Mouse (Mus musculus) forebrain, embryonic 10.5 days (tissue): Measurements from ENCODE around the gene Slc1a1. TPM values are rescaled to one million over a fixed set of nuclear protein-coding genes. Genes with fewer than 3 reads are reported as not detected.

Experiments
- DNase-seq: peaks from one replicate; pipeline ENCODE4 v3.0.0-alpha.2; 2017; ENCODE audit warnings: low spot score; ENCODE audit errors: extremely low spot score
- H3K27ac ChIP-seq: fragments of 300-500 bp; sonication (generic); 2 replicates; pipeline ENCODE4 v1.5.1; 2016; ENCODE audit warnings: mild to moderate bottlenecking
- H3K27me3 ChIP-seq: fragments of 300-500 bp; sonication (generic); 2 replicates; pipeline ENCODE4 v1.6.1; 2016; ENCODE audit warnings: mild to moderate bottlenecking; ENCODE audit not compliant: poor library complexity, severe bottlenecking
- H3K36me3 ChIP-seq: fragments of 300-500 bp; sonication (generic); replicated peaks from 2 replicates; pipeline ENCODE4 v1.6.1; 2016; ENCODE audit warnings: mild to moderate bottlenecking, moderate library complexity
- H3K4me1 ChIP-seq: fragments of 300-500 bp; sonication (generic); 2 replicates; pipeline ENCODE4 v1.6.1; 2016
- H3K4me3 ChIP-seq: fragments of 300-500 bp; sonication (generic); 2 replicates; pipeline ENCODE4 v1.5.1; 2016; ENCODE audit warnings: mild to moderate bottlenecking, moderate library complexity
- H3K9me3 ChIP-seq: fragments of 300-500 bp; sonication (generic); 2 replicates; pipeline ENCODE4 v1.6.1; 2016; ENCODE audit warnings: mild to moderate bottlenecking, moderate library complexity
- WGBS: fragments of 180-500 bp; shearing (Covaris S2); methylation state at CpG from one replicate; pipeline ENCODE4 v1.1.7; 2016; 5-methylcytosine and 5-hydroxymethylcytosine counted together
- polyA plus RNA-seq: library from polyadenylated mRNA; unstranded; fragments of >200 nt; fragmentation: Nextera tagmentation; extraction: Ambion mirVana; gene quantifications from 2 replicates; pipeline ENCODE4 v1.2.1, GENCODE M21; 2016

Gene Slc1a1
- polyA plus RNA-seq, 1 experiment from 2014 or later: 0.52 TPM

DNA sequence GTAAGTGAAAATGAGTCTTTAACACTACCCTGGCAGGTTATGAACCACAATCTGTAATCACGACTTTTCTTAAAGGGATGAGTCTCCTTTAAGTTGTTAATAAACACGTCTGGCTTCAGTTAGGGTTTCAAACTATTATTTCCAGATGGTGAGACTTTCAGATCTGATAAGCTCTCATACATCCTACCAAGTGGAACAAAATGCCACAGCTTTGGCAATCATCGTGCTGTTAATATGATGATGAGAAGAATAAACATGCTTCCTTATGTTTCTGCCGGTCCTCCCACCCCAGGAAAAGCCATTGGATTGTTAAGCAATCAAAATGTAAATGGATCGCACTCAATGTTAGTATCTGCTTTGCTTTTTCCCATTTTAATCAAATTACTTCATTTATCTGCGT, 30.1 kb downstream of the Slc1a1 start:
- H3K9me3 ChIP-seq: no peaks in the 10 kb centered on the region
- WGBS: 71% methylated on average over 6 of the region's 6 CpGs
- no peak overlapping the region for H3K4me3 ChIP-seq
- no peak for DNase-seq
- H3K27me3 ChIP-seq: no peaks in the 10 kb centered on the region
- no peaks in the 10 kb centered on the region for H3K36me3 ChIP-seq
- no peaks in the 10 kb centered on the region for H3K4me1 ChIP-seq
- H3K27ac ChIP-seq: no peak overlapping the region

DNA sequence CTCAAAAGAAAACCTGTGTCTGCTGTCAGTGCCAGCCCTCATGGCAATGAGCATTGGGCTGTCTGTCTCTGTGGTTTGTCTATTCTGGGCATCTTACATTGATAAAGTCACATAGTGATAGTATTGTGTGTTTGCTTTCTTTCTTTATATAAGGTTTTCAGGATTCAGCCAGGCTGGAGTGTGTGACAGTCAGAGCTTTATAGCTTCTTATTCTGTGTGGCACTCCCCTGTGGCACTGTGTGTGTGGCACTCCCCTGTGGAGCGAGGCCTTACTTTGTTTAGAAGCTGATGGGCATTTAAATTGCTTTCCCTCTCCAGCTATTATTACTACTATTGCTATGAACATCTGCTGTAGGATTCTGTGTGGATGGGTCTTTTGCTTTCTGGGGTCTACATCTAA, 30.7 kb downstream of the Slc1a1 start:
- H3K27me3 ChIP-seq: no peaks in the 10 kb centered on the region
- H3K4me3 ChIP-seq: no peak overlapping the region
- no peak for DNase-seq
- 78% methylated on average over 1 of the region's 1 CpGs for WGBS
- H3K36me3 ChIP-seq: no peaks in the 10 kb centered on the region
- no peaks in the 10 kb centered on the region for H3K4me1 ChIP-seq
- no peak overlapping the region for H3K27ac ChIP-seq
- H3K9me3 ChIP-seq: no peaks in the 10 kb centered on the region

DNA sequence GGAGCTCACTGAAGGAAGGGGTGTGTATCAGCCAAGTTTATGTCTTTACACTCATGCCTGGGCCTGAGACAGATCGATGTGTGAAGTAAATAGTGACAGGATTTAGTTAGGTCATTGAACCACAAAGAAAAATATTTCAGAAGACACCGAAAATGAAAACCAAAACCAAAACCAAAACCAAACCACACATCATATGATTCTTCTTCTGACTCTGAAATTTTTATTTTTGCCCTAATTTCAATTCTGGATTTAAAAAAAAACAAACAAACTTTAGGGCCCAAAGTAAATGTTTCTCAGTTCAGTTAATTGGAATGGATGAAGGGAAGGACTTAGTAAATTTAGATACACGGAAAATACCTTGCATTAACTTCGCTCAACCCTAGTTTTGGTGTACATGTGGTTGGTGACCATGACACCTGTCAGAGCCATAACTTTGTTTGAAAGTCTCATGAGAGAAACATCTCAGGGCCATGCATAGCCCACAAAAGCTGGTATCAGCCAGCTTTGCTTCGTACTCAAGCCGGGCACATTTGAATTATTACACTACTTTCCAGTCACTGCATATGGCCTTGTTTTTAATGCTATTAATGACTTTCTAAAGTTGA, 34.5 kb downstream of the Slc1a1 start:
- 92% methylated on average over 6 of the region's 6 CpGs for WGBS
- DNase-seq: no peak
- Histone ChIP-seq H3K4me3 (no peak overlapping the region), H3K36me3 (no peaks in the 10 kb centered on the region), H3K27me3 (no peaks in the 10 kb centered on the region), H3K27ac (no peak overlapping the region), H3K4me1 (no peaks in the 10 kb centered on the region), H3K9me3 (no peaks in the 10 kb centered on the region)

DNA sequence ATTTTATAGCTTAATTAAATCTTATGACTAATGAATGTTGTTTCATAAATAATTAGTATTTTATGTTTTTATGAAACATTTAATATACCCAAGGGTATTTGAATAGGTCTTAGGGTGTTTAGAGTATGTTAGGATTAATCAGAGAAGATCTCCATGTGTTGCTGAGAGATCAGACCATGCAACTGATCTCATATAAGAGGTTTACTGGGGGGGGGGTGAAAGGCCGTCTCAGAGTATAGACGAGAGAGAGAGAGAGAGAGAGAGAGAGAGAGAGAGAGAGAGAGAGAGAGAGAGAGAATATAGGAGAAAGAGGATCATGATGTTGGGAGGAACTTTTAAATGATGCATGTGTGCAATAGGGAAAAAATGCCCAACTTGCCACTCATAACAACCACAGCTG, 35.5 kb downstream of the Slc1a1 start:
- H3K4me1 ChIP-seq: no peaks in the 10 kb centered on the region
- DNase-seq: no peak
- H3K27me3 ChIP-seq: no peaks in the 10 kb centered on the region
- 69% methylated on average over 2 of the region's 2 CpGs for WGBS
- no peaks in the 10 kb centered on the region for H3K9me3 ChIP-seq
- H3K4me3 ChIP-seq: no peak overlapping the region
- H3K36me3 ChIP-seq: no peaks in the 10 kb centered on the region
- no peak overlapping the region for H3K27ac ChIP-seq

DNA sequence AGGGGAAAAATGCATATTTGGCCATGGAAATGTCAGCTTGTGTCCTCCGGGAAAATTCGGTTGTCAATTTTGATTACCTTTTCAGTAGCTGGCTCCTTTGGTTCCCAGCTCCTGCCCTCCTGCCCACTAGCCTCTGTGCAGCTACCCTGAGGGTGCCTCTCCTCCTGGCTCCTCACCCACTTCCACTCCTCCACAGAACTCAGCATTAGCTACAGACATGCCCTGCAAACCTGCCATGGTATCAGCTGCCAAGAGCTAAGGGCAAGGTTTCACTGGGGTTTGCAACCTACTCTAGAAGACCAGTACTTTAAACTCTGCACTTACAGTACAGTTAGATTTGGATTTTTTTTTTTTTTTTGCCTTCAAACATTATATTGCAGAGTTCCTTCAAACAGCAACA, 44.6 kb downstream of the Slc1a1 start:
- Histone ChIP-seq H3K4me1 (peaks cover 13% of the 10 kb centered on the region), H3K36me3 (no peaks in the 10 kb centered on the region), H3K27ac (no peak overlapping the region), H3K27me3 (no peaks in the 10 kb centered on the region), H3K4me3 (no peak overlapping the region), H3K9me3 (no peaks in the 10 kb centered on the region)
- WGBS: 98% methylated on average over 2 of the region's 2 CpGs
- DNase-seq: no peak

DNA sequence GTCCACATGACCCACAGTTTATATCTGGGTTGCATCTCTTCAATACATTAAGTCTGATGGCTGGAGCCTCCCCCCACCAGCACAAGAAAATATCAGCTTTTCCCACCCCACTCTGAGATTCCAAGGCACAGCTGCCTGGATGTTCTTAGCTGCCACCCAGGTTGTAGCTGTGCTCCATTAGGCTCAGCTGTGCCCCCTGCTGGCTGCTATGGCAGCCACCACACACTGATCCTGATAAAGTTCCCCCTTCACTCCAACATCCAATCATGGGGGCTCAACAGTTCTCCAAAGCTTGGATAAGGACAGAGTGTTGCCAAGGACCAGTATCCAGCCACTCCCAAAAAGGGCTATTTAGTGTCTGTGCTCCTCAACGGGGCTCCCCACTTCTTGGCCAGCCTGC, 48.3 kb downstream of the Slc1a1 start:
- Histone ChIP-seq H3K27me3 (no peaks in the 10 kb centered on the region), H3K36me3 (no peaks in the 10 kb centered on the region), H3K27ac (no peak overlapping the region), H3K9me3 (no peaks in the 10 kb centered on the region), H3K4me3 (no peak overlapping the region), H3K4me1 (peaks cover 3% of the 10 kb centered on the region; the same call in 1 of the 2 replicates)
- DNase-seq: peak; percentile 28
- WGBS: 67% methylated on average over 1 of the region's 1 CpGs

DNA sequence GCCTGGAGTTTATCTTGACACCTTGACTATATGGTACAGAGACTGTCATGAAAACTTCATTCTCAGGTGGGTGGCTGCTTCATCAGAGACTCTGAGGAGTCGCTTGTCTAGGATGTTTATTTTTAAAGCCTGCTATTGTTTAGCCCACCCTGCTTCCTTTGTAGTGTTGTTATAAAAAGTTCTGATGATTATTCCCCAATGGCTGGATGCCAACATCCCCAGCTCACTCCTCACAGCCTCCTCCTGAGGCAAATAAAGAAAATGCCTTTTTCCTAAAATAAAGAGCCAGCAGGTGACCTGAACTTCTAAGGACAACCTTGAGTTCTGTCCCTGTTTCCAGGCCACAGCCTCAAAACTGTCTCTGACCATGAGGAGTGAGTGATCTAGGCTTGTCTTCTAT, 53.6 kb downstream of the Slc1a1 start:
- H3K4me1 ChIP-seq: peaks cover 19% of the 10 kb centered on the region
- no peak overlapping the region for H3K4me3 ChIP-seq
- 70% methylated on average over 1 of the region's 1 CpGs for WGBS
- DNase-seq: no peak
- H3K27ac ChIP-seq: no peak overlapping the region
- no peaks in the 10 kb centered on the region for H3K9me3 ChIP-seq
- H3K27me3 ChIP-seq: no peaks in the 10 kb centered on the region
- H3K36me3 ChIP-seq: no peaks in the 10 kb centered on the region

DNA sequence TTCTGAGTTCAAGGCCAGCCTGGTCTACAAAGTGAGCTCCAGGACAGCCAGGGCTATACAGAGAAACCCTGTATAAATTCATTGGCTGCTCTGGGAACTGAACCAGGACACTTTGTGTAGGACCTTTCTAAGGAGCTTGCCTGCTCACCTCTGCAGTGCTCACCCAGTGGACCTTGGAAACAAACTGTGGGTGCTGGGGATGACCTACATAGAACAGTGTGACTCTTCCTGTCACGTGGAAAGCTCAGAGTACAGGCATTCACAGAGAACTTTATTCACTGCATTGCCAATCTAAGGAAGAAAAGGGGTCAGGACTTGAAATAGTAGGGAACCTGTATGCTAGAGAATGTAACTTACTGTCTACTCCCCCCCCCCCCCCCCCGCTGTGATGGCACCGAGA, 54.4 kb downstream of the Slc1a1 start:
- Histone ChIP-seq H3K36me3 (no peaks in the 10 kb centered on the region), H3K4me3 (no peak overlapping the region), H3K27ac (no peak overlapping the region), H3K4me1 (peaks cover 19% of the 10 kb centered on the region), H3K9me3 (no peaks in the 10 kb centered on the region), H3K27me3 (no peaks in the 10 kb centered on the region)
- WGBS: 69% methylated on average over 3 of the region's 3 CpGs
- no peak for DNase-seq

DNA sequence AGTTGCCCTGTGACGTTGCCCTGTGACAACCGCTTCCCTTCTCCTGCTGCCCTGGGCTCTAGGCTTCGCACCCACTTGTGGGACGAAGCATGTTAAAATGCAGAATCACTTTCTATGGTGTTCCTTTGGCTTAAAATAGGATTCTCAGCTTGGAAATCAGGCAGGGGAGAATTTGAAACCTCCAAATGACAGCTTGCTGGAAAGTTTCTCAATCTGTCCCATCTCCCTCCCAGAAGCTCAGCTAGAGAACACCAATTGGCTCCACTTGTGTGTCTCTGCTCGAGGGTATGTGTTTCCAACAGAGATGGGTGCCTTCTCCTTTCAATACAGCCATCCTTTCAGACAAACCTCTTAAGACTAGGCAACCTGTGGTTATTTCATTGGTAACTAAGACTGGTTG, 56.4 kb downstream of the Slc1a1 start:
- Histone ChIP-seq H3K36me3 (no peaks in the 10 kb centered on the region), H3K27me3 (no peaks in the 10 kb centered on the region), H3K4me3 (no peak overlapping the region), H3K9me3 (no peaks in the 10 kb centered on the region), H3K27ac (no peak overlapping the region), H3K4me1 (peaks cover 19% of the 10 kb centered on the region)
- WGBS: 76% methylated on average over 5 of the region's 5 CpGs
- DNase-seq: no peak

DNA sequence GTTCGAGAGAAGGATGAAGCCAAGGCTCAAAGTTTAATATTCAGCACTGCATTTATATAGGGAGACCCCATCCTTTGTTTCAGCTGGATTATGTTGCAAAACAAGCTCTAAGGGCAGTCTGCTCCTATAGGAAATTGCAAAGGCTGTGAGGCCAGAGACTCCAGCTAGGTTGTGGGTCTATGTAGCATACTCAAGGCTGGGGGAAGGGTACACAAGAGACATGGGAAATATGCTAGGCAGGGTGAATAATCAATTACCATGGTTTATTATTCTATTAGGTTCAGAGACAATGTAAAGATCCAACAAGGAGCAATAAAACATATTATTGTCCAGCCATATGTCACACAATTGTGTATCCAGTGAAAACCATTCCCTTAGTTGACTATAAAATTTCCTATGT, 57.0 kb downstream of the Slc1a1 start:
- H3K4me1 ChIP-seq: peaks cover 19% of the 10 kb centered on the region
- no peak for DNase-seq

DNA sequence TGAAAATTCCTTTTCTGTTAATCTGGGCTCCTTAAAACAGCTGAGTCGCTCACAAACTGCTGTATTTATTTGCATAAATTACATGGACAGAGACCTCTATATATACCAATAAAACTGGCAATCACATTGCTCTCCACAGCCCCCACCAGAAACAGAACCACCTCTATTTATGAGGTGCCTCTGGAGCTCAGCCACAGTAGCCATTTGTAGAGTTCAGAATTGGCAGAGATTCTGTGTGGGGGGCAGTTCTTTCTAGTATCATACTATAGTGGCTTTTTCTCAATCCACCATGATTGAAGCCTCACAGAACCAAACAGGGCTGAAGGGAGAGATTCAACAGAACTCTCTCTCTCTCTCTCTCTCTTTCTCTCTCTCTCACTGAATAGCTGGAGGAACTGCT, 61.8 kb downstream of the Slc1a1 start:
- WGBS: 81% methylated on average over 1 of the region's 1 CpGs
- no peaks in the 10 kb centered on the region for H3K36me3 ChIP-seq

More for the DNA sequence above, 57.0 kb downstream of the Slc1a1 start:
- H3K27ac ChIP-seq: no peak overlapping the region
- WGBS: 89% methylated on average over 1 of the region's 1 CpGs
- no peaks in the 10 kb centered on the region for H3K9me3 ChIP-seq
- no peak overlapping the region for H3K4me3 ChIP-seq
- no peaks in the 10 kb centered on the region for H3K36me3 ChIP-seq
- H3K27me3 ChIP-seq: no peaks in the 10 kb centered on the region

DNA sequence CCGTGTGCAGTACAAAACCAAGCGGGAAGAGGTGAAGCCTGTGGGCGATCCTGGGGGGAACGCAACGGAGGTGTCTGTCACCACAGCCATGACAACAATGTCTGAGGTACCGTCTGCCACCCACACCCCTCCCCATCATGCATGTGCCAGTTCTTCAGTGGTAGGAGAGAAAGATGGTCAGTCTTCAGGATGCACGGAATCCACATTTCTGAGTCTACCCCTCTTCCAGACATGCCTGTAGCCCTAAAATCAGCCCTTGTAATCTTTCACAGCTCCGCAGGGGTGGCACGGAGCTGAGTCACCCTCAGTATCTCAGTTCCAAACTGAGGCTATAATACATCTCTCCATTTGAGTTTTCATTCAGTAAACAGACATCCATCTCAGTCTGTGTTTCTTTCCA, 62.6 kb downstream of the Slc1a1 start:
- Histone ChIP-seq H3K4me3 (no peak overlapping the region), H3K36me3 (no peaks in the 10 kb centered on the region), H3K27ac (no peak overlapping the region), H3K4me1 (peaks cover 16% of the 10 kb centered on the region), H3K27me3 (no peaks in the 10 kb centered on the region), H3K9me3 (no peaks in the 10 kb centered on the region)
- DNase-seq: no peak
- WGBS: 83% methylated on average over 9 of the region's 9 CpGs

More for the DNA sequence above, 61.8 kb downstream of the Slc1a1 start:
- Histone ChIP-seq H3K27ac (no peak overlapping the region), H3K9me3 (no peaks in the 10 kb centered on the region), H3K4me3 (no peak overlapping the region), H3K4me1 (peaks cover 19% of the 10 kb centered on the region), H3K27me3 (no peaks in the 10 kb centered on the region)
- DNase-seq: no peak

DNA sequence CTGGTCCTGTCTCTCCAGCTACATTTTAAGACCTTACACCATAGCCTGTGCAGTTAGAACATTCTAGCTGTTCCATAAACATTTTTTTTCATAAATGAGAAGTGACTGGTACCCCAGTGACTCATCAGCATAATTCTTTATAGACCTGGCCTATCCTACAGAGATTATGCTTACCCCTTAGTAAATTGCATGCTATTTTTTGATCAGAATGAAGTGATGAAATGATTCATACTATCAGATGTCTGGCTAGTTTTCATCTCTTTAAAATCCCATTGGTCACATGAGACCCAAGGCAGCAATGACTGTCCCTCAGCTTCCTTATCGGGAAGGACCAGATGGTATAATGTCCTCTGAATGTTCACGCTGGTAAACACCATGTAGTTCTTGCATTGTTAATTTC, 65.9 kb downstream of the Slc1a1 start:
- over 99% methylated on average over 2 of the region's 2 CpGs for WGBS
- Histone ChIP-seq H3K9me3 (no peaks in the 10 kb centered on the region), H3K36me3 (no peaks in the 10 kb centered on the region), H3K4me1 (peaks cover 6% of the 10 kb centered on the region; the same call in 1 of the 2 replicates), H3K27me3 (no peaks in the 10 kb centered on the region), H3K27ac (no peak overlapping the region), H3K4me3 (no peak overlapping the region)
- no peak for DNase-seq

DNA sequence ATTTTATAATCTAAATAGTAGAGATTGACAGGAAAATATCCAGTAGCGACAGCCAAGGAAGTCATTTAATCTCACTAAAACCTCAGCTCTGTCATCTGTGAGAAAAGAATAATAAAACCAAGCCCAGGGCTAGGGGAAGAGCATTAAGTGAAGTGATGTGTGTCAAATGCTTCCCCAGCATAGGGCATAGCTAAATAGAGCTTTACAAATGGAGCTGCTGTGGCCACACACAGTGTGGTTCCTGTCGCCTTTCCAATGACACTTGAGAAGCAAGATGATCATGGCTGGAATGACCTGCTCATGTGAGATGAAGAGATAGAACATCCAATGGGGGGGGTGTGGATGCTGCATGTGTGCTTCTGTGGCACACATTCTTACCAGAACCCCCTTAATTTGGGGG, 67.3 kb downstream of the Slc1a1 start:
- Histone ChIP-seq H3K4me1 (peaks cover 6% of the 10 kb centered on the region; the same call in 1 of the 2 replicates), H3K4me3 (no peak overlapping the region), H3K27me3 (no peaks in the 10 kb centered on the region), H3K9me3 (no peaks in the 10 kb centered on the region), H3K27ac (no peak overlapping the region), H3K36me3 (no peaks in the 10 kb centered on the region)
- no peak for DNase-seq
- WGBS: 67% methylated on average over 2 of the region's 2 CpGs
